Mouse (Mus musculus) heart, embryonic 11.5 days (tissue): ENCODE results near the gene Itga6. TPM values are rescaled to one million over a fixed set of nuclear protein-coding genes. Genes with fewer than 3 reads are reported as not detected.

ENCODE experiments used
- ATAC-seq: fragments of 200-750 bp; cut with Nextera tagmentation; replicated peaks from 2 replicates; pipeline ENCODE4 v1.8.0; 2017; ENCODE audit warnings: moderate library complexity; ENCODE audit not compliant: insufficient number of reproducible peaks, low FRiP score, low TSS enrichment
- H3K27ac ChIP-seq: fragments of 300-500 bp; sonication (generic); 2 replicates; pipeline ENCODE4 v1.5.1; 2014; ENCODE audit warnings: mild to moderate bottlenecking, low read depth, low read length
- H3K27me3 ChIP-seq: fragments of 300-500 bp; sonication (generic); 2 replicates; pipeline ENCODE4 v1.6.1; 2014; ENCODE audit warnings: mild to moderate bottlenecking, low read length, mixed read lengths; ENCODE audit not compliant: control insufficient read depth, insufficient read depth
- H3K36me3 ChIP-seq: fragments of 300-500 bp; sonication (generic); 2 replicates; pipeline ENCODE4 v1.6.1; 2014; ENCODE audit warnings: mild to moderate bottlenecking, low read length, moderate library complexity, mixed read lengths; ENCODE audit not compliant: control insufficient read depth, insufficient read depth
- H3K4me1 ChIP-seq: fragments of 300-500 bp; sonication (generic); 2 replicates; pipeline ENCODE4 v1.6.1; 2014; ENCODE audit warnings: low read length; ENCODE audit not compliant: control insufficient read depth, insufficient read depth
- H3K4me2 ChIP-seq: fragments of 300-500 bp; sonication (generic); 2 replicates; pipeline ENCODE4 v1.6.1; 2014; ENCODE audit warnings: mild to moderate bottlenecking, moderate library complexity
- H3K4me3 ChIP-seq: fragments of 300-500 bp; sonication (generic); 2 replicates; pipeline ENCODE4 v1.5.1; 2014; ENCODE audit warnings: low read depth, low read length
- H3K9ac ChIP-seq: fragments of 300-500 bp; sonication (generic); 2 replicates; pipeline ENCODE4 v1.6.1; 2014; ENCODE audit warnings: mild to moderate bottlenecking, low read depth, low read length, moderate library complexity
- H3K9me3 ChIP-seq: fragments of 300-500 bp; sonication (generic); replicated peaks from 2 replicates; pipeline ENCODE4 v1.6.1; 2016; ENCODE audit warnings: low read length; ENCODE audit not compliant: control insufficient read depth
- WGBS: fragments of 180-500 bp; shearing (Covaris S2); extraction: QIAGEN DNeasy Blood & Tissue Kit; methylation state at CpG from one replicate; pipeline ENCODE4 v1.1.7; 2014; ENCODE audit not compliant: insufficient replicate concordance; 5-methylcytosine and 5-hydroxymethylcytosine counted together
- polyA plus RNA-seq: library from polyadenylated mRNA; unstranded; fragments of >200 nt; fragmentation: Nextera tagmentation; extraction: Ambion mirVana; gene quantifications from 2 replicates; pipeline ENCODE4 v1.2.1, GENCODE M21; 2014

The Itga6 gene
- polyA plus RNA-seq, 1 experiment from 2014 or later: 128 TPM

GRCm38 (mm10) chr2:71761081-71761480, 15.7 kb downstream of the Itga6 start:
- H3K36me3 ChIP-seq: no peaks in the 10 kb centered on the region
- H3K9ac ChIP-seq: no peak overlapping the region
- peaks cover 12% of the 10 kb centered on the region for H3K4me1 ChIP-seq
- 92% methylated on average over 9 of the region's 9 CpGs for WGBS
- no peaks in the 10 kb centered on the region for H3K27me3 ChIP-seq
- no peak overlapping the region for H3K4me3 ChIP-seq
- no peak overlapping the region for H3K27ac ChIP-seq
- ATAC-seq: no peak
- no peaks in the 10 kb centered on the region for H3K9me3 ChIP-seq
- no peak overlapping the region for H3K4me2 ChIP-seq

- H3K27me3 ChIP-seq: no peaks in the 10 kb centered on the region
- H3K4me1 ChIP-seq: peaks cover 4% of the 10 kb centered on the region; the same call in 1 of the 2 replicates
- no peaks in the 10 kb centered on the region for H3K36me3 ChIP-seq
- 49% methylated on average over 5 of the region's 5 CpGs for WGBS
- no peak for ATAC-seq
- H3K4me3 ChIP-seq: no peak overlapping the region
- H3K9me3 ChIP-seq: no peaks in the 10 kb centered on the region
- H3K9ac ChIP-seq: no peak overlapping the region
- no peak overlapping the region for H3K4me2 ChIP-seq
- no peak overlapping the region for H3K27ac ChIP-seq
Measured at GRCm38 (mm10) chr2:71764525-71764924, 19.1 kb downstream of the Itga6 start.

- Histone ChIP-seq H3K4me3 (no peak overlapping the region), H3K4me2 (no peak overlapping the region), H3K27ac (no peak overlapping the region), H3K36me3 (no peaks in the 10 kb centered on the region), H3K9me3 (no peaks in the 10 kb centered on the region), H3K27me3 (no peaks in the 10 kb centered on the region), H3K9ac (no peak overlapping the region), H3K4me1 (peaks cover 4% of the 10 kb centered on the region; the same call in 1 of the 2 replicates)
- no peak for ATAC-seq
- 72% methylated on average over 3 of the region's 3 CpGs for WGBS
Measured at GRCm38 (mm10) chr2:71764961-71765735, 19.7 kb downstream of the Itga6 start.

- Histone ChIP-seq H3K9ac (no peak overlapping the region), H3K27ac (no peak overlapping the region), H3K36me3 (no peaks in the 10 kb centered on the region), H3K4me1 (peaks cover 4% of the 10 kb centered on the region; the same call in 1 of the 2 replicates), H3K4me3 (no peak overlapping the region), H3K27me3 (no peaks in the 10 kb centered on the region), H3K4me2 (no peak overlapping the region), H3K9me3 (no peaks in the 10 kb centered on the region)
- 73% methylated on average over 5 of the region's 5 CpGs for WGBS
- ATAC-seq: no peak
Measured at GRCm38 (mm10) chr2:71766007-71766406, 20.6 kb downstream of the Itga6 start.

GRCm38 (mm10) chr2:71767019-71767610, 21.7 kb downstream of the Itga6 start:
- H3K9me3 ChIP-seq: no peaks in the 10 kb centered on the region
- no peak overlapping the region for H3K4me2 ChIP-seq
- no peak overlapping the region for H3K27ac ChIP-seq
- 82% methylated on average over 6 of the region's 6 CpGs for WGBS
- H3K4me1 ChIP-seq: peaks cover 4% of the 10 kb centered on the region; the same call in 1 of the 2 replicates
- H3K36me3 ChIP-seq: no peaks in the 10 kb centered on the region
- no peak for ATAC-seq
- no peak overlapping the region for H3K4me3 ChIP-seq
- no peaks in the 10 kb centered on the region for H3K27me3 ChIP-seq
- no peak overlapping the region for H3K9ac ChIP-seq

GRCm38 (mm10) chr2:71771762-71772161, 26.3 kb downstream of the Itga6 start:
- Histone ChIP-seq H3K27ac (no peak overlapping the region), H3K4me3 (no peak overlapping the region), H3K9me3 (no peaks in the 10 kb centered on the region), H3K4me1 (no peaks in the 10 kb centered on the region), H3K36me3 (no peaks in the 10 kb centered on the region), H3K27me3 (no peaks in the 10 kb centered on the region), H3K9ac (no peak overlapping the region), H3K4me2 (no peak overlapping the region)
- no peak for ATAC-seq
- 82% methylated on average over 4 of the region's 4 CpGs for WGBS

- Histone ChIP-seq H3K9me3 (no peaks in the 10 kb centered on the region), H3K27ac (no peak overlapping the region), H3K9ac (no peak overlapping the region), H3K4me3 (no peak overlapping the region), H3K36me3 (no peaks in the 10 kb centered on the region), H3K4me1 (no peaks in the 10 kb centered on the region), H3K4me2 (no peak overlapping the region), H3K27me3 (no peaks in the 10 kb centered on the region)
- no peak for ATAC-seq
- 77% methylated on average over 5 of the region's 5 CpGs for WGBS
Measured at GRCm38 (mm10) chr2:71773714-71774113, 28.3 kb downstream of the Itga6 start.

GRCm38 (mm10) chr2:71774246-71774951, 29.0 kb downstream of the Itga6 start:
- Histone ChIP-seq H3K9me3 (no peaks in the 10 kb centered on the region), H3K4me3 (no peak overlapping the region), H3K9ac (no peak overlapping the region), H3K4me1 (peaks cover 4% of the 10 kb centered on the region; the same call in 1 of the 2 replicates), H3K27me3 (no peaks in the 10 kb centered on the region), H3K36me3 (no peaks in the 10 kb centered on the region), H3K4me2 (no peak overlapping the region), H3K27ac (no peak overlapping the region)
- 70% methylated on average over 10 of the region's 10 CpGs for WGBS
- ATAC-seq: no peak
